Mouse (Mus musculus) kidney, postnatal 14 days (tissue): ENCODE data around the gene Mdk.

Source experiments
- DNase-seq: peaks from one replicate; pipeline ENCODE4 v3.0.0; 2022; ENCODE audit warnings: mixed read lengths

Mdk gene

DNA sequence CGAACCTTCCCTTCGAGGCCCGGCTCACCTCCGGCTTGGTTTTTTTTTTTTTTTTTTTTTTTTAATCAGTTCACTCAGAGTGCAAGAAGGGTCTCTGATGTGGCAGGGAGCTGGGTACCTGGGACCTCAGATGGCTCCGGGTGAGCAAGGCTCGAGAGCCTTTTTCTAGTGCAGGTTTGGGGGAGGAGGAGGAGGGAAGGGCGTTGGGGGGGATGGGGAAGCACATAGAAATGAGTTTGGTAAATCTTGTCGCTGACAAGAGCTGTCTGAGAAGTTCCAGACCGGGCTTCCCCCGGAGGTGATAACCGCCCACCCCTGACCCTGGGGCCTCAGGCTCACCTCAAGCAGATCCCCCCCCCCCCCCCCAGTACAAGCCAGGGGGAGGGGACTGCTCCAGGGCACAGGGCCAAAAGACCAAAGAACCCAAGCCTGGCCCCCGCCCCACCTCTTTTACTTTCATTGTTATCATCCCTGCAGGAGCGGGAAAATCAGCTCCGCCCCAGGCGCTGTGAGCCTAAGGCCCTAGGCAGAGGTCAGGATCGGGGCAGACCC, at the start of gene Mdk:
Mdk (minus strand) TSS at position 138 of the 552 bp plus-strand sequence.
- no peak for DNase-seq

DNA sequence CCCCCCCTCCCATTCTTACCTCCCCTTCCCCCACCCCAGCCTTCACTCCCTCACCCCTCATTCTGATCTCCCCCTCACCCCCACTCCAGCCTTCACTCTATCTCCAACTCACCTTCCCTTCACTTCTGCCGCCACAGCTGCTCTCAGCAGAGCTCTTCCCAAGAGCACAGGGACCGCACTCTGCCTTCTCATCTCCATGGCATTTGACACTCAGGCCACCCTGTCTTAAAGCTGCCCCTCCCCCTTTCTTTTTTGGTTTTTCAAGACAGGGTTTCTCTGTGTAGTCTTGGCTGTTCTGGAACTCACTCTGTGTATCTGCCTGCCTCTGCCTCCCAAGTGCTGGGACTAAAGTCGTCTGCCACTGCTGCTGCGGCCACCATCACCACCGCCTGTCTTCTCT, 48.7 kb upstream of the Mdk start:
- no peak for DNase-seq

DNA sequence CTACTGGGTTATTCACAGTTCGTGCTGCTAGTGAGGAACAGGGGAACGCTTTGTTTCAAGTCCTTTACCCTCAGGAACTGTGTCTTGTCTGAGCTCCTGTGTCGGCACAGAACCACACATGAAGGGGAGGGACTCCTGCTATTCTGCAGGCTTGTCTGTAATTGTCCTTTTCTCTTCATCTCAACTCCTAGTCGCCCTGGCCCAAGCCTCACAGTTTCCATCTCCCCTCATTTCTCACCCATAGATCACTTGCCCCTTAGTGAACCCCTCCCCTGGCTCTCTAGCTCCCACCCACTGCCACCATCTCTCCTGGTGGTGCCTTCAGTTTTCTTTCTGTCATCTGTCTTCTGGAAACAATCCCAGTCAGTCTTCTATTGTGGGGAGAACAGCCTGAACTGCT, 48.1 kb upstream of the Mdk start:
- no peak for DNase-seq

DNA sequence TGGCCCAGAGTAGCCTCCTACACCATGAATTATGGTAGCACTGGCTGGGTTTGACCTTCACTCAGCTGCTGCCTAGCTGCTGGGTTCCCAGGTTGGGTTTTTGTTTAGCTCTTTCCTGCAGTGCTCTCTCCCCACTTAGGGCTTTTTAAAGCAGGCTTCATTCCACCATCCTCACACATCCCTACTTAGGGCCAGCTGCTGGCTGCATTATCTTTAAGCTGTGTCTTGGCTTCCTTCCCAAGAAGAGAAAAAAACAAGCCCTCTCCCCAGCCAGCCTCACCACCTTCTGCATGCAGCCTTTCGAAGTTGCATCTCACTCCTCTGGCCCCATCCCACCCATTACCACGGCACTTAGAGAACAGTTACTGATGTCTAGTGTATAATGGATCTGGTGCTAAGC, 46.5 kb upstream of the Mdk start:
- DNase-seq: no peak

DNA sequence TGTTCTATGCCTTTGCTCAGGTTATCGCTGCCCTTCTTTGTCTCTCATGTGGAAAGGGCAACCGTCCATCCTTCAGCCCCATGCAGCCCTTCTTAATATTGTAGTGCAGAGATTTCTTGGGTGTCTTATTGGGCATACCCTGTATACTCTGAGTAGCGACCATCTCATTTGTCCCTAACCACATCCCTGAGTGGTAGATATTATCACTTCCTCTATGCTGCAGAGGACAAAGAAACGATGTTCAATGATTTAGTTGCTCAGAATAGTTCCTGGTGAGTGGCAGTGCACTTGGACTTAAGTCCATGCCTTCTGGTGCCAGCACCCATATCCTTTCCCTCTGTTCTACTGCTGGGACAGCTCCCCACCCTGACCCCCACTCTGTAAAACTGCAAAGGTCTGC, 45.9 kb upstream of the Mdk start:
- DNase-seq: no peak

DNA sequence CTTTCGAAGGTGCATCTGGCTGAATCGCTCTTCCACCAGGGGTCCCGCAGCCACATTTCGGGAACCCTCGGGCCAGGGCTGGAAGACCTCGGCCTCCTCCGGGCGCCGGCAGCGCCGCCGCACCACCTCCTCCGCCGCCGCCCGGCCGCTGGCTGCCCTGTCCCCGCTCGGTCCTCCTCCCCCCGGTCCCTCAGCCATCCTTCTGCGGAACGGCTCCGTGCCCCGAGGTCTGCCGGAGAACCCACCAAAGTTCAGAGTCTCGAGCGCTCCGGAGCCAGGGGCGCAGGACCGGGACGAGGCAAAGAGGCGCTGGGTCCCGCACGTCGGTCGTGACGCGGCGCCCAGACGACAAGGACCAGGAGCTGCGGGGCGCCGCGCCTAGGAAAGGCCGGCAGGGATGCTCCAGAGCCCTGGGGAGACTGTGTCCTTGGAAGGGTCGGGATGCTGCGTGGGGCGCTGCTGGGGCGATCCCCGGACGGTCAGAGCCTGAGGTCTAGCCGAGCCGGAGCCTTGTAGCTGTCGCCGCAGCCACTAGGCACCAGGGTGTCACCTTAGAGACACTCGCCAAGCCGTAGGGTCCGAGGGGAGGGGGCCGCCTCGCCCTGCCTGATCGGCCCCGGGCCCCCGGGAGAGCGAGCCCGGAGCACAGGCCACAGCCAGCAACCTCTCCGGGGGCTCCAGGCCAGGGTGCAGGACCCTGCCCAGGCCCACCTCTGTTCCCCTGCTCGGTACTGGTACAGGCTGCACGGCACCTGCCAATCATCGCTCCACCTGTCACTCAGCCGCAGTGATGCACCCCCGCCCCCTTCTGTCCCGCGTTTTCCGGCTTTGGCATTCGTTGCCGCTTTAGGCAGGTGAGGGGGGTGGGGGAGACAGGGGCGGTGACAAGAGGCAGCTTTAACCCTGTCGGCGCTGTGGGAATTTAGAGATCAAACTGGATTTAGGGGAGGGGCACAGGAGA, 43.8 kb upstream of the Mdk start, which contains the start of gene Dgkz:
Dgkz (minus strand) TSS at position 284 of the 961 bp plus-strand sequence.
- DNase-seq: no peak

DNA sequence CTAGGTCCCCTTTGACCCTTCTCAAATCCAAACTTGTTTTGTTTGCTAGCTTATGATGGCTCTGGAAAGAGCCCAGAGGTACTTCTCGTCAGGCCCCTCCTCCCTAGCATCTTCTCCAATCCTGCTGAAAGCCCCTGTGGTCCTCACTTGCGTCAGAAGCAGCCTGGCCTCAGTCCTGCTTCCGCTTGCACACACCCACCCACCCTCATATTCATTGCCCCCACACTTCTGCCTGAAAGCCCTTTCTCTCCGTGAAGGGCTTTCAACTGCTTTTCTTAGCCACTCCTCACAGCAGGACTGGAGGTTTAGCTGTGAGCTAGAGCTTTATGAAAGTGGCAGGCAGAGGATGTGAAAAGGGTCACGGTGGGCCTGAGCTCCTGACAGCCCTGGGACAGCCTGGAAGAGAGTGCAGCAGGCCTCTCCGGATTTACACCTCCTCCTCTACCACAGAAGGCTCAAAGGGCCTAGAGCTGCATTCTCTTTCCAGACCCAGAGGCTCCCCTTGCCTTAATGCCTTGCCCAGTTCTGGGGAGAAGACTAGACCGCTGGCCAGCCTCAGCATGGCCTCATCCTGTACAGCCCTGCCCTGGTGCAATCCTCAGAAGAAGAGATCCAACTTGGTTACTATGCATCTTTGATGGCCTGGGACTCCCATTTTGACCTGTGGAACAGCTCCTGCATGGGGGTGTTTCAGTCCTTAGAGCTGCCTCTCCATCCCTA, 41.5 kb upstream of the Mdk start:
- DNase-seq: no peak

DNA sequence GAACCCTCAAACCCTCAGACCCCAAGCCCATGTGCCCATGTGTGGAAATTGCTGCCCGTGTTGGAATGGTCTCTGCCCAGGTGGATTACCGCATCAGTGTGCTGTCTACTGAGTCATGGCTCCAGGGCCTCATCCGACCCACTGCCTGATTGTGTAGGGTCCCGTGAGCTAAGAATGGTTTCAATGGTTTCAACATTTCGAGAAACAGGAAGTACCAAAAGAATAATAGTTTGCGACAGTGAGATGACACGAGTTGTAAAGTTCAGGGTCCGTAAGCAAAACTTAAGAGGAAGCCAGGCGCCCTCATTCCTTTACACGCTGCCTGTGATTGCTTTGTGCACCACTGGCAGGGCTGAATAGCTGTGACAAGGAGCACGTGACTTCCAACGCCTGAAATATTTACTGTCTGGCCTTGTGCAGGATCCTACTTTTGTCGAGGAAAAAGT, 40.0 kb upstream of the Mdk start:
- no peak for DNase-seq

DNA sequence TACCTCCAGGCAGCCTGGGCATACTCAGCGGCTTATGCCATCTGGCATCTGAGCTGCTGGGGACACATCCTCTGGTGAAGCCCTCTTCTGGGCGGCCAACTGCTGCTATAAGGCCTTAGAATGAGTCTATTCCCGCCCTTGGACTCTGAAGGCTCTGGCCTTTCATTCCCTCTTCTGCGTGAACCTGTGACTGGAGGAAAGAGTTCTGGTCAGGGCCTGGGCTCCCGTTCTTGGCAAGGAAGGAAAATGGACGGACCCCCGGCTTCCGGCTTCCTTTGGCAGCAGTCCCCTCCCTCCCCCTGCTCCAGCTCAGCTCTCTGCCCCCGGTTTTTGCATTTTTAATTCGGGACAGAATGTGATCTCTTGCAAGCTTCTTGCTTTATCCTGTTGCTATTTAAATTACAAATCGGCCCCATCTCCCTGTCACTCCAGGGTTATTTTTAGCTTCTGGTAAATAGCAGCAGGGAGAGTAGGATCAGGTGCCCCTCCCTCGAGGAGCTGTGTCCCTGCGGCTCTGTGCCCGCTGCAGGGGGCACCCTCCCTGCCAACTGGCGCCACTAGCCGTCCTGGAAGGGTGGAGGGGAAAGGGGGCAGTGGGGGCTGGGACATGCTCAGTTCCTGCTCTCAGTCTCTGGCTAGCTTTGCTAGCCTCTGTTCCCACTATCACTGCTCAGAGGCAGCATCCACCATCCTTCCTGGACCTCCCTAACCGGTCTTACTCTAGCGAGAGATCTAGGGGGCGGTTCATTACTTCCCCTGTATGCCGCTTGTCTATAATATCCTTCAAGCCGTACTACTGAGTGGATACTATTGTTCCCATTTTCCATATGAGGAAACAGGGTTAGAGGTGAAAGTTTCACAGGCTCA, 39.4 kb upstream of the Mdk start:
- DNase-seq: peak; percentile 65

DNA sequence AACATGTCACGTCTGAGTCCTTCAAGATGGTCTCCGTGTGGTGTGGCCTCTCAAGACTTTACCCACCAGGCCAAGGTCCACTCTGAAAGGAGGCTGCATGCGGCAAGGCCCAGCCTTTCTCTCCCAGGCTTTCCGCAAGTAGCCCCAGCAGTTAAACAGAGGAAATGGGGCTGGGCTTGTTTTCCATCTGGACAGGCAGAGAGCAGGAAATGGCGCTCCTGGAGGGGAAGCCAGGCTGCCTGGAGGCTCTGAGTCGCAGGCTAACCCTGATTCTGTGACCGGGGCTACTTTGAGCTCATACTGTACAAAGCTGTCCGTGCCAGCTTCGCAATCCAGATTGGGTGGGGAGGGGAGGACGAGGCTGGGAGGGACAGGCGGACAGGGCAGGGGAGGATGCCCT, 35.9 kb upstream of the Mdk start:
- DNase-seq: peak; percentile 71

DNA sequence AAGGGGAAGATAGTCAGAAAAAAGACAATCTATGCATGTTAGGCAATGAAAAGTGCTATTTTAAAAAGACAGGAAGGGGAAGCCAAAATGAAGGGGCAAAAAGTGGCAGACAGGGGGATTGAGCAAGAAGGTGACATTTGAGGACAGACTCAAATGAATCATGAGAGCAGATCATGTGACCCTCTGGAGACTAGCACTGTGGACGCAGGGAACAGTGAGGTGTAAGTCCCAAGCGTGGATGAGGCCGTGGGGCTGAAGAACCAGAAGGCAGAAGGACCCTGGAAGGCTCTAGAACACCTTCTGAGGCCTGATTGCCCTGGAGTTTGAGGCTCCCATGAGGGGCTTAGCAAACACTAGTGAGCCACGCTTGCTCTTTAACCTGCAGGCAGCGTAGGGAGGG, 34.3 kb upstream of the Mdk start:
- no peak for DNase-seq

DNA sequence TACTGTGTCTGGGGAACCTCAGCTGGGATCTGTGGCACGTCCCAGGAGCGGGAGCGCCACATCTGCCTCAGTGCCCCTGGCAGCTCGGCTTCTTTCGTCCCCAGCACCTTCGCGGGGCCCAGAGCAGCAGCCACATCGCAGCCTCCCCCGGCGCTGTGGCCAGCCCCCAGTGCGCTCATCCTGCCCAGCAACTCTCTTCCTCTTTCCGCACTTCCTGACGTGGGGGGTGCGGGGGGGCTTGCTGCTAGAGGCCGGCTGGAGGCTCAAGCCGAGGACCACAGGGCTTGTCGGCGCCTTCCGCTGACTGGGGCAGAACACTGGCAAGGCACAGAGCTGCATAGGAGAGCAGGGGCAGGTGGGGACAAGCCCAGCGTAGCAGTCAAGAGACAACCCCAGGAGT, 33.3 kb upstream of the Mdk start:
- peak; percentile 88 for DNase-seq

DNA sequence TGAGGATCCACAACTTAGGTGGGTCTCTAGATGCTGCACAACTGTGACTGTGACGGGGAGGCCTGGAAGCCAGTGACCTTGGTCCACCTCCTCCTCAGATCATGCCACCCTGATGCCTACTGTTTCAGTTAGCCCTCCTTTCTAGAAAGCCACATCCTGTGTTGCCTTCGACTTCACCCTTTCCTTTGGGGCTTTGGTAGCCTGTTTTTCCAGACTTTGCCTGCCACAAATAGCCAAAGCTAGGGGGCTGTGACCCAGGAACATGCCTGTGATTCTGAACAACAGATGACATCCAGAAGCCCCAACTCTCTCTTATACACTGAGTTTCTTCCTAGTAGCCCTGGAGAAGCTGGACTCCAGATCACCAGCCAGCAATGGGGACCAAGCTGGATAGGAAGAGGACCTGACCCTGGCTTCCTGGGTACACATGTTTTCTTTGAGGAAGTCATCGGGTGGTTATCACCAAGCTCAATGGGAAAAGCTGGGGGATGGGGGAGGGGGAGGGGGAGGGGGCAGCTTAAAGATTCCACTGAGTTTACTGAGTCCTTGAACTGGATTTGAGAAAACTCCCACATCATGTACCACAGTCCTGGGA, 32.6 kb upstream of the Mdk start:
- DNase-seq: no peak

DNA sequence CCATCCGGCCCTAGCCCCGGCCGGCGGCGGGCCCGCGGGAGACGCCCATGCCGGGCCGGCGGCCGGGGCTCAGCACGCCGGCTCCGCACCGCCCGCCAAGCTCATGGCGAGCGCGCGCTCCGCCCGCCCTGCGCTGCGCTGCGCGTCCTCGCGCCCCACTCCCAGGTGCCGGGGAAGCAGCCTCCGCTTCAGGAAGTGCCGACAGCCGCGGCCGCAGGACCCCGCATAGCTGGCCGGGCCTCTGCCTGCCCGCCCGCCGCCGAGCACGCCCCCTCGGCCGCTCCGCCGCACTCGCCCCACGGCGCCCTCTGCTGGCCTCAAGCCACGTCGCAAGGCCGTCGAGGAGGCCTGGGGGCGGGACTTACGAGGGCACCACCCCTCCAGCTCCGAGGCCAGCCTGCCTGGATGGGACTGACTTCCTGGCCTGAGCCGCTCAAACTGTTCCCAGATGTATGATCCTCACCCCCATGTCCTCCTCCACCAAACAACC, 31.4 kb upstream of the Mdk start:
- DNase-seq: peak; percentile 98

DNA sequence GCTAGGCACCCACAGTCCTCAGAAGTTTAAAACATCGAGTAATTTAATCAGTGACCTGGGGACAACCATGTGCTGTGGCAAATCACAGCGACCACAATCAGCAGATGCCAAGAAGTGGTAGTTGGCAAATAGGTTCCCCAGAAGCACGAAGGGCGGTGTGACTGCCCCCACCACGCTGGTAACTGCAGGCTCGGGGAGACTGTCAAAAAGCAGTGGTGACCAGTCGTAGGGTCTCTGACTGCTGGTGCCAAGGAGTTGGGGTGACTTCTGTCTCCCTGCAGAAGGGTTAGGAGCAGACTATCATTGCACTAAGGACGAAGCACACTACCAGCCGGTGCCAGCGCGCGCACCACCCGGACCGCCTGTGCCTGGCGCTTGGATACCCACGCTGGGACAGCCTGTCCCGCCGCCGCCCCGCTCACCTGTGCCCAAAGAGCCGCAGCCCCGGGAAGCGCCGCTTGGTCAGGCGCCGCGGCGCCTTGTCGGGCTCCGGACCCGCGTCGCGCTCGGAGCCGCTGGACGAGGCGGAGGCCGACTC, 30.8 kb upstream of the Mdk start:
- DNase-seq: no peak

DNA sequence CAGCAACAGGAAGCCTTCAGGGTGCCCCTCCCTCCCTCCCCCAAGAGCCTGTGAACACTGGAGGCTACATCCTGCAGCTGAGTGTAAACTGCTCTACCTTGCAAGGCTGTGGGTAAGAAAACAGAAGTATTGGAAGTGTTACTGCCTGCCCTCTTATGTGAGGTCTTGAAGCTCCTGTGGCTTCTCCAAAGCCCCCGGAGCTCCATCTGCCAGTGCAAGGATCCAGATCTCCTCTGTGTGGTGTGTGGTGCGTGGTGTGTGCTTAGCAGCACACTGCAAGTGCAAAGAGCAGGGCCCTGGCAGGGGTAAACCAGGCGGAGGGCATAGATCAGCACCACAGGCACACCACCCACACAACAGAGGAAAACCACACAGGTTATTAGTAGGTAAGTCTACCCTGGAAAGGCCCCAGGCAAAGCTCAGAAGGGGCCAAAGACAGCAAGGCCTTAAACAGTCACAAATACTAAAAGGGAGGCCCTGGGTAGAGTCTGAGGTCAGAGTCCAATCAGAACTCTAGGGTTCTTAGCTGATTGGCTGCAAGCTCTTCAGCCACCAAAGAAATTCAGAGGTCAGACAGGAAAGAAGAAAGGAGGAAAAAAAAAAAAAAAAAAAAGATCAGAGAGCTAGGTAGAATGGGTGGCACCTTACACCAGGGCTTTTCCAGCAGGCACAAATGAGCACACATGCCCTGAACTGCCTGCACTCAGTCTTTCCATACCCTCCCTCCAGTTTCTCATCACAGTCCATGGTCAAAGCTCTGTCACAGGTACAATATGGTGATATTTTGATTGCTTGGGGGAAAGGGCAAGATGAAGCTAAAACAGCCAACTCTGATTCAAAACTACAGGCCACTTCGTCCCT, 30.0 kb upstream of the Mdk start:
- no peak for DNase-seq

DNA sequence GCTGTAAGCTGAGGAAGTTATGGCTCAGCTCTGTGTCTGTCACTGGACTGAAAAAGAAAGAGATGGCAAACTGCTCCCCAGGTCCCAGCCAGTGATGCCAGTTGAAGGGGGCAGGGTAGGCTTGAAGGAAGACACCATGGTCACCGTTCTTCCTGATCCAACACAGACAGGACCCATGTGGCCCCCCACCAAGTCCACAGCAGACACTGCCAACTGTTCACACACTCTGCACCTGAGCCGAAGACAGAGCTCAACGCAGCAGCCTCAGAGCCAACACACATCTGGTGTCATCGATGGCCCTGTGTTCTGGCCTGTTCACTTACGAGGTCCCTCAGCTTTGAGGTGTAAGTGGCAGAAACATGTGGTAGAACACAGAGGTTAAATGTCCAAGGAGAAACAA, 28.4 kb upstream of the Mdk start:
- no peak for DNase-seq

DNA sequence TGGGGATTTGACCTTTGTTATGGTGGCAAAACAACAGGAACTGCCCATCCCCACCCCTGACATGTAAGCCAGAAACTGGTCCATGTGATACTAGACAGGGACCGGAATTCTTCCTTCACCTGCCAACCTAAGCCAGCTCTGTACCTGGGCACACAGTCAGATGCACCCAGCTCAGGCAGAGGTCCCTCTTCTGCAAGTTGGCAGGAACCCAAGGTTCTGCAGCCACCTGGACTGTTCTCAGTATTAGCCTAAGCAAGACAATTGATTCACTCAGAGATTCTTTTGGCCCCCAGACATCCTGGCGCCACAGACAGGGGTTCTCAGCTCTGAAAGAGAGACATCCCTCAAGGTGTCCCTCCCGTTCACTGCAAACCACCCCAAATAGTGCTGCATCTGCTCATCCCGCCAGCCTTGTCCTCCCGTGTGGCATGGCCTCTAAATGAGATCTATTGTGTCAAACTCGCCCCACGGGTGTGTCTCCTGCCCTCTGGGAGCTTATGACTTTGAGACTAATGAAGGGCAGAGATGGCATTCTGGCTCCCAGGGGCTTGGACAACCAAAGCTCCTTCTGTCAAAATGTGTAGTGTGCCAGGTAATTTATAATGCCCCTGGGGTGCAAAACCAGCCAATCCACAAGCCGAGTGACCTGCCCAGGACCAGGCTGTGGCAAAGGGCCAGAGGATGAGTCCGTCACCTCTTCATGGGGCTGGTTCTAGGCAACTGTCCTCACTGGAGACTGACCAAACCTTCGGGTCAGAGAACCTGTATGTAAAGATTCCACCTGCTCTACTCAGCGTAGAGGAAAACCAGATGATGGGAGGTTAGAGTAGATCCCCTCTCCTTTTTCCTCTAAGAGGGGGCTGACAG, 27.7 kb upstream of the Mdk start:
- no peak for DNase-seq

DNA sequence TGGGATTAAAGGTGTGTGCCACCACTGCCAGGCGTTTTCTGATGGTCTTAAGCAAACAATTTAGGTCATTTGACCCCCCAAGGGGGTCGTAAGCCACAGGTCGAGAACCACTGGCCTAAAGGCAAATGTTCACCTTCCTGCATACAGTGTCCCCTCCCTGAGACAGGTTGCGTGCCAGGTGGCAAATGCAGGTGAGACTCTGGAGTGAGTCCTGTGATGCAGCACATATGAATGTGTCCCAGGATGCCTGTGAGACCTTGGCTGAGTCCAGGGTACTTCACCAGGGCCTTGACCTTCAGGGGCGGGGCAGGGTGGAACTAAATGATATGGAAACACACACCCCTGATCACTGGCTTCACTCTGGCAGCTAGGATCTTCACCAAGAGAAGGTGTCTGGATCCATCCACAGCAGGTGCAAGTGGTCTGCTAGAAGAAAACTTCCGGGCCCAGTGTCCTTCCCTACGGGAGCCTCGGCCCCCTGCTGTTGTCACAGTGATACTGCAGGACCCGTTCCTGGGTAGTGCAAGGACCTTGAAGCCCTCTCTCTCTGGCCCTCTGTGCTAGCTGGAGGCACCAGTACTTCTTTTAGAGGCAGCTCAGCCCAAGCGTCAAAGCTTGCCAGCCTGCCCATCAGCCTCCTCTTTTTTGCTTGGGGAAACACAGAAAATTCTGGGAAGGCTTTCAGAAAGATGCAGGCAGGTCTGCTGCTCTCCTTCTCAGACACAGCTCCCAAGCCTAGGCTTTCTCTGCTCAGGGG, 26.8 kb upstream of the Mdk start:
- DNase-seq: peak; percentile 73
